Mouse (Mus musculus) testis, adult 2 months (tissue): ENCODE results near the gene Ulk4.

Experiments
- CTCF ChIP-seq: fragments of 200-500 bp; IDR thresholded peaks from 2 replicates; pipeline ENCODE4 v1.5.1; 2012; ENCODE audit warnings: low read depth, mild to moderate bottlenecking, inconsistent platforms, low read length, moderate library complexity; ENCODE audit not compliant: control insufficient read depth, insufficient read depth, insufficient replicate concordance
- POLR2A ChIP-seq: fragments of 200-500 bp; IDR thresholded peaks from 2 replicates; pipeline ENCODE4 v1.6.1; 2012; ENCODE audit warnings: low read depth, mild to moderate bottlenecking, inconsistent platforms, low read length, moderate library complexity; ENCODE audit not compliant: control insufficient read depth

GRCm38 (mm10) chr9:121127025-121127424 is 150.0 kb downstream of the Ulk4 start:
- TF ChIP-seq CTCF (no peak), POLR2A (no peak)
